Mouse (Mus musculus): ENCODE measurements around the gene Sorbs2. TPM values are rescaled to one million over a fixed set of nuclear protein-coding genes. Genes with fewer than 3 reads are reported as not detected.

The Sorbs2 gene
- polyA plus RNA-seq, 1 experiment from 2014 or later: 81.5 TPM

- H3K36me3 ChIP-seq (ENCODE audit: control insufficient read depth, insufficient read depth, low read length): no peaks in the 10 kb centered on the region
- peaks cover 7% of the 10 kb centered on the region for H3K4me1 ChIP-seq (ENCODE audit: control insufficient read depth, insufficient read depth, low read length)
- DNase-seq (no peak), ATAC-seq (ENCODE audit: low FRiP score, low TSS enrichment) (no peak)
- H3K27ac ChIP-seq (replicated peaks; ENCODE audit: low read depth, low read length): no peak overlapping the region
- no peak overlapping the region for H3K4me3 ChIP-seq (replicated peaks; ENCODE audit: low read depth, low read length)
- WGBS: 95% methylated on average over 9 of the region's 9 CpGs
- no peaks in the 10 kb centered on the region for H3K9me3 ChIP-seq (ENCODE audit: control insufficient read depth, low read length)
- H3K9ac ChIP-seq (replicated peaks; ENCODE audit: low read length): no peak overlapping the region
- H3K27me3 ChIP-seq (ENCODE audit: control insufficient read depth, insufficient read depth, low read length): no peaks in the 10 kb centered on the region
- H3K4me2 ChIP-seq (ENCODE audit: low read length): no peak overlapping the region
Measured at GRCm38 (mm10) chr8:45584390-45585052, 76.9 kb downstream of the Sorbs2 start.

- no peak overlapping the region for H3K4me2 ChIP-seq (ENCODE audit: low read length)
- 19% methylated on average over 4 of the region's 4 CpGs for WGBS
- no peaks in the 10 kb centered on the region for H3K36me3 ChIP-seq (ENCODE audit: control insufficient read depth, insufficient read depth, low read length)
- H3K27ac ChIP-seq (replicated peaks; ENCODE audit: low read depth, low read length): 0 out of 2 replicates have a peak overlapping the region, but pooled peaks have one; percentile 32
- ATAC-seq (ENCODE audit: low FRiP score, low TSS enrichment) (no peak), DNase-seq (no peak)
- H3K9me3 ChIP-seq (ENCODE audit: control insufficient read depth, low read length): no peaks in the 10 kb centered on the region
- H3K9ac ChIP-seq (replicated peaks; ENCODE audit: low read length): no peak overlapping the region
- no peaks in the 10 kb centered on the region for H3K27me3 ChIP-seq (ENCODE audit: control insufficient read depth, insufficient read depth, low read length)
- peaks cover 7% of the 10 kb centered on the region for H3K4me1 ChIP-seq (ENCODE audit: control insufficient read depth, insufficient read depth, low read length)
- H3K4me3 ChIP-seq (replicated peaks; ENCODE audit: low read depth, low read length): no peak overlapping the region
Measured at GRCm38 (mm10) chr8:45585158-45585557, 77.6 kb downstream of the Sorbs2 start.

- H3K4me3 ChIP-seq (replicated peaks; ENCODE audit: low read depth, low read length): no peak overlapping the region
- ATAC-seq (ENCODE audit: low FRiP score, low TSS enrichment) (no peak), DNase-seq (no peak)
- no peak overlapping the region for H3K4me2 ChIP-seq (ENCODE audit: low read length)
- 95% methylated on average over 9 of the region's 9 CpGs for WGBS
- H3K36me3 ChIP-seq (ENCODE audit: control insufficient read depth, insufficient read depth, low read length): no peaks in the 10 kb centered on the region
- no peak overlapping the region for H3K27ac ChIP-seq (replicated peaks; ENCODE audit: low read depth, low read length)
- no peaks in the 10 kb centered on the region for H3K9me3 ChIP-seq (ENCODE audit: control insufficient read depth, low read length)
- H3K27me3 ChIP-seq (ENCODE audit: control insufficient read depth, insufficient read depth, low read length): no peaks in the 10 kb centered on the region
- peaks cover 7% of the 10 kb centered on the region for H3K4me1 ChIP-seq (ENCODE audit: control insufficient read depth, insufficient read depth, low read length)
- H3K9ac ChIP-seq (replicated peaks; ENCODE audit: low read length): no peak overlapping the region
Measured at GRCm38 (mm10) chr8:45587011-45587410, 79.4 kb downstream of the Sorbs2 start.

GRCm38 (mm10) chr8:45591888-45592287, 84.3 kb downstream of the Sorbs2 start:
- Histone ChIP-seq H3K27ac (replicated peaks; ENCODE audit: low read depth, low read length) (no peak overlapping the region), H3K4me2 (ENCODE audit: low read length) (no peak overlapping the region), H3K4me1 (ENCODE audit: control insufficient read depth, insufficient read depth, low read length) (no peaks in the 10 kb centered on the region), H3K4me3 (replicated peaks; ENCODE audit: low read depth, low read length) (no peak overlapping the region), H3K27me3 (ENCODE audit: control insufficient read depth, insufficient read depth, low read length) (no peaks in the 10 kb centered on the region), H3K9me3 (ENCODE audit: control insufficient read depth, low read length) (no peaks in the 10 kb centered on the region), H3K36me3 (ENCODE audit: control insufficient read depth, insufficient read depth, low read length) (no peaks in the 10 kb centered on the region), H3K9ac (replicated peaks; ENCODE audit: low read length) (no peak overlapping the region)
- DNase-seq: peak; percentile 20
- WGBS: 83% methylated on average over 4 of the region's 4 CpGs
- ATAC-seq (ENCODE audit: low FRiP score, low TSS enrichment): no peak

- Histone ChIP-seq H3K9ac (replicated peaks; ENCODE audit: low read length) (no peak overlapping the region), H3K9me3 (ENCODE audit: control insufficient read depth, low read length) (no peaks in the 10 kb centered on the region), H3K4me3 (replicated peaks; ENCODE audit: low read depth, low read length) (no peak overlapping the region), H3K36me3 (ENCODE audit: control insufficient read depth, insufficient read depth, low read length) (no peaks in the 10 kb centered on the region), H3K27me3 (ENCODE audit: control insufficient read depth, insufficient read depth, low read length) (no peaks in the 10 kb centered on the region), H3K4me2 (ENCODE audit: low read length) (no peak overlapping the region), H3K27ac (replicated peaks; ENCODE audit: low read depth, low read length) (no peak overlapping the region), H3K4me1 (ENCODE audit: control insufficient read depth, insufficient read depth, low read length) (no peaks in the 10 kb centered on the region)
- ATAC-seq (ENCODE audit: low FRiP score, low TSS enrichment): no peak
- 91% methylated on average over 5 of the region's 5 CpGs for WGBS
- no peak for DNase-seq
Measured at GRCm38 (mm10) chr8:45593711-45594110, 86.1 kb downstream of the Sorbs2 start.

GRCm38 (mm10) chr8:45595983-45596382, 88.4 kb downstream of the Sorbs2 start:
- no peaks in the 10 kb centered on the region for H3K9me3 ChIP-seq (ENCODE audit: control insufficient read depth, low read length)
- H3K27me3 ChIP-seq (ENCODE audit: control insufficient read depth, insufficient read depth, low read length): no peaks in the 10 kb centered on the region
- no peak overlapping the region for H3K4me2 ChIP-seq (ENCODE audit: low read length)
- H3K4me1 ChIP-seq (ENCODE audit: control insufficient read depth, insufficient read depth, low read length): no peaks in the 10 kb centered on the region
- ATAC-seq (ENCODE audit: low FRiP score, low TSS enrichment) (no peak), DNase-seq (no peak)
- WGBS: 89% methylated on average over 1 of the region's 1 CpGs
- no peaks in the 10 kb centered on the region for H3K36me3 ChIP-seq (ENCODE audit: control insufficient read depth, insufficient read depth, low read length)
- no peak overlapping the region for H3K27ac ChIP-seq (replicated peaks; ENCODE audit: low read depth, low read length)
- no peak overlapping the region for H3K9ac ChIP-seq (replicated peaks; ENCODE audit: low read length)
- no peak overlapping the region for H3K4me3 ChIP-seq (replicated peaks; ENCODE audit: low read depth, low read length)

GRCm38 (mm10) chr8:45596591-45596990, 89.0 kb downstream of the Sorbs2 start:
- Histone ChIP-seq H3K27ac (replicated peaks; ENCODE audit: low read depth, low read length) (no peak overlapping the region), H3K27me3 (ENCODE audit: control insufficient read depth, insufficient read depth, low read length) (no peaks in the 10 kb centered on the region), H3K9me3 (ENCODE audit: control insufficient read depth, low read length) (no peaks in the 10 kb centered on the region), H3K36me3 (ENCODE audit: control insufficient read depth, insufficient read depth, low read length) (no peaks in the 10 kb centered on the region), H3K9ac (replicated peaks; ENCODE audit: low read length) (no peak overlapping the region), H3K4me3 (replicated peaks; ENCODE audit: low read depth, low read length) (no peak overlapping the region), H3K4me2 (ENCODE audit: low read length) (no peak overlapping the region), H3K4me1 (ENCODE audit: control insufficient read depth, insufficient read depth, low read length) (no peaks in the 10 kb centered on the region)
- 92% methylated on average over 2 of the region's 2 CpGs for WGBS
- DNase-seq (no peak), ATAC-seq (ENCODE audit: low FRiP score, low TSS enrichment) (no peak)

- Histone ChIP-seq H3K4me2 (ENCODE audit: low read length) (no peak overlapping the region), H3K9me3 (ENCODE audit: control insufficient read depth, low read length) (no peaks in the 10 kb centered on the region), H3K9ac (replicated peaks; ENCODE audit: low read length) (no peak overlapping the region), H3K27me3 (ENCODE audit: control insufficient read depth, insufficient read depth, low read length) (no peaks in the 10 kb centered on the region), H3K4me3 (replicated peaks; ENCODE audit: low read depth, low read length) (no peak overlapping the region), H3K27ac (replicated peaks; ENCODE audit: low read depth, low read length) (no peak overlapping the region), H3K36me3 (ENCODE audit: control insufficient read depth, insufficient read depth, low read length) (no peaks in the 10 kb centered on the region), H3K4me1 (ENCODE audit: control insufficient read depth, insufficient read depth, low read length) (no peaks in the 10 kb centered on the region)
- no peak for ATAC-seq (ENCODE audit: low FRiP score, low TSS enrichment)
- DNase-seq: no peak
- WGBS: 90% methylated on average over 7 of the region's 7 CpGs
Measured at GRCm38 (mm10) chr8:45597631-45598420, 90.2 kb downstream of the Sorbs2 start.

GRCm38 (mm10) chr8:45598883-45599282, 91.3 kb downstream of the Sorbs2 start:
- Histone ChIP-seq H3K36me3 (ENCODE audit: control insufficient read depth, insufficient read depth, low read length) (no peaks in the 10 kb centered on the region), H3K9ac (replicated peaks; ENCODE audit: low read length) (no peak overlapping the region), H3K4me2 (ENCODE audit: low read length) (no peak overlapping the region), H3K9me3 (ENCODE audit: control insufficient read depth, low read length) (no peaks in the 10 kb centered on the region), H3K4me3 (replicated peaks; ENCODE audit: low read depth, low read length) (no peak overlapping the region), H3K27ac (replicated peaks; ENCODE audit: low read depth, low read length) (no peak overlapping the region), H3K4me1 (ENCODE audit: control insufficient read depth, insufficient read depth, low read length) (no peaks in the 10 kb centered on the region), H3K27me3 (ENCODE audit: control insufficient read depth, insufficient read depth, low read length) (no peaks in the 10 kb centered on the region)
- 41% methylated on average over 2 of the region's 2 CpGs for WGBS
- no peak for DNase-seq
- no peak for ATAC-seq (ENCODE audit: low FRiP score, low TSS enrichment)

Data from midbrain, embryonic 14.5 days (tissue).